Mouse (Mus musculus): ENCODE results near the gene Mrps9. TPM values are rescaled to one million over a fixed set of nuclear protein-coding genes. Genes with fewer than 3 reads are reported as not detected.

The Mrps9 gene
- 60.1 TPM for polyA plus RNA-seq (2014; fragmentation: Illumina TruSeq; extraction: RNeasy Lipid Tissue Mini Kit (QIAGEN cat#74804); ENCODE audit: low read depth, low replicate concordance)

DNA sequence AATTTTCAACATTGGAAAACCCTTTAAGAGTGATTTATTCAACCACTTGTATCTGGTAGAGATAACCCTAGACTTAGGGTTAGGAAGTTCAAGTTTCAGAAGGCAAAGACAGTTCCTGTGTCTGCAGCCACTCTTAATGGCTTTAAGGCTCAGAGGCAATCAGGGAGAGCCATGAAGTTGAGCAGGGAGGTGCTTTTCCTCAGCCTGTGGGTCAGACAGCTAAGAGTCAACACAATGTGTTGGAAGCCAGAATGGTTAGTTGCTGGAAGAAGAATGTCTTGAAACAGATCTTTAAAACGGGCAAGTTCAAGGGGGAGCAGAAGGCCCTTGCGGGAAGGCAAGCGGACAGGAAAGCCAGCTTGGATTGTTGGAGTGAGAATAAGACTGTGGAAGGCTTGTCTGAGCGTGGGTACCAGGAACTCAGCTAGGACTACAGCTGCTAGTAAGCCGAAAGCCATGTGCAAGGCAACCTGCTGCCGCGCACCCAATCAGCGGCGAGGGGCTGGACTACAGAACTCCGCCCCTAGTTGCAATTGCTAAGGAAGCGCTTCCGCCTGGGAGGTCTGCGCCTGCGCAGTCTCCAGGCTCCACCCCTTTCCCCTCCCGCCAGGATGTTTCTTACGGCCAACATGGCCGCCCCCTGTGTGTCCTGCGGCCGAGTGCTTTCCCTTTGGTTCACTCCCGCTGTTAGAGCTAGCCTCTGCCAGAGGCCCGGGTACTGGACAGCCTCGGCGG, at the start of gene Mrps9:
Gene Mrps9, plus strand, starts transcription at position 571 of the 735 bp plus-strand sequence.

DNA sequence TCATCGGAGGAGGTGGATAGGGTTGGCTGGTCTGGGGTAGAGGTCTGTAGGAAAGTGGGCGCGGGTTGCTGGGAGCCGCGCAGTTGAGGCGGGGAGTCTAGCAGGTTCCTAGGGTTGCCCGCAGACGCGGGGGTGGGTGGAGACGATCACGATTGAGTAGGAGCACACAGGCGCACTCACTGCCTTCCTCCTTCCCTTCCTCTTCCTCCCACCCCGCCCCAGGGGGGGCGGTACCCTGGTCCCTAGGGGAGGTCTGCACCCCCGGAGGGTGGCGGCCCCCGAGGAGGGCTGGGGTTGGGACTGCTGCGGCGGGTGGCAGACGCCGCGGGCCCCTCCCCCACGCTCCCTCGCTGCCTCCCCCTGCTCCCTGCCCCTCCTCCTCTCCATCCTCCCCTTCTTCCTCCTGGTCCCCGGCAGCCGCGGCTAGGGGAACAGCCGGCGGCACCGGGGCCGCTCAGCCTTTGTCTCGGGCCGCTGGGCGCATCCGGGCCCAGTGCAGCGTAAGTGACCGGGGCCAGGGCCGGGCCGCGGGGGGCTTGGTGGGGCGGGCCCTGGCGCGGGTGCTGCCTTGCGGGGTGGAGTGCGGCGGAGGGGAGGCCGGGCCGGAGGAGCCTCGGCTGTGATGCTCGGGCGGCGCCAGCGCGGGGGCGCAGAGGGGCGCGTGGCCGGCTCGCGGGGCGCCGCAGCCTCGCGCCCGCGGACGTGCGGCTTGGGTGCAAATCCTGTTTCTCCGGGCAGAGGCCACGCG, 101.9 kb downstream of the Mrps9 start, which contains the start of gene Gpr45:
Gene Gpr45, plus strand, starts transcription at position 139 of the 748 bp plus-strand sequence.

Other genes with a start within 250 kb of the Mrps9 start
- 1.2 TPM for gene Pou3f3, start 155.5 kb upstream of the Mrps9 start, polyA plus RNA-seq (2014; fragmentation: Illumina TruSeq; extraction: RNeasy Lipid Tissue Mini Kit (QIAGEN cat#74804); ENCODE audit: low read depth, low replicate concordance)
- 0.98 TPM for gene Gpr45, start 101.6 kb downstream of the Mrps9 start, polyA plus RNA-seq (2014; fragmentation: Illumina TruSeq; extraction: RNeasy Lipid Tissue Mini Kit (QIAGEN cat#74804); ENCODE audit: low read depth, low replicate concordance)
- 13.3 TPM for gene Tgfbrap1, start 247.4 kb downstream of the Mrps9 start, polyA plus RNA-seq (2014; fragmentation: Illumina TruSeq; extraction: RNeasy Lipid Tissue Mini Kit (QIAGEN cat#74804); ENCODE audit: low read depth, low replicate concordance)
- gene AI597479, start 247.5 kb downstream of the Mrps9 start, polyA plus RNA-seq (2014; fragmentation: Illumina TruSeq; extraction: RNeasy Lipid Tissue Mini Kit (QIAGEN cat#74804); ENCODE audit: low read depth, low replicate concordance), result 39.5 TPM

Measured in sigmoid colon, adult 10 weeks (tissue).